Mouse (Mus musculus): ENCODE results near the gene Rnf213.

Gene Rnf213

GRCm38 (mm10) chr11:119438776-119439175 is 45.9 kb downstream of the Rnf213 start:
- DNase-seq = no peak

GRCm38 (mm10) chr11:119442199-119442598 is 49.3 kb downstream of the Rnf213 start:
- DNase-seq = no peak

- no peak for DNase-seq
Measured at GRCm38 (mm10) chr11:119443442-119443841, 50.5 kb downstream of the Rnf213 start.

GRCm38 (mm10) chr11:119456097-119456496 is 63.2 kb downstream of the Rnf213 start:
- no peak for DNase-seq

- no peak for DNase-seq
Measured at GRCm38 (mm10) chr11:119477876-119478275, 85.0 kb downstream of the Rnf213 start.

- DNase-seq = peak; percentile 100
Measured at GRCm38 (mm10) chr11:119490861-119491689, 98.2 kb downstream of the Rnf213 start, which contains the start of gene Endov. Gene Endov, plus strand, starts transcription at chr11:119491347.

- DNase-seq = no peak
Measured at GRCm38 (mm10) chr11:119491690-119492087, 98.8 kb downstream of the Rnf213 start.

- DNase-seq = no peak
Measured at GRCm38 (mm10) chr11:119492830-119493229, 99.9 kb downstream of the Rnf213 start.

GRCm38 (mm10) chr11:119493516-119493915 is 100.6 kb downstream of the Rnf213 start:
- DNase-seq = no peak

GRCm38 (mm10) chr11:119496147-119496546 is 103.2 kb downstream of the Rnf213 start:
- DNase-seq = no peak

GRCm38 (mm10) chr11:119497451-119497850 is 104.6 kb downstream of the Rnf213 start:
- no peak for DNase-seq

GRCm38 (mm10) chr11:119499297-119499696 is 106.4 kb downstream of the Rnf213 start:
- DNase-seq = no peak

GRCm38 (mm10) chr11:119500011-119500410 is 107.1 kb downstream of the Rnf213 start:
- no peak for DNase-seq

- DNase-seq = peak; percentile 70
Measured at GRCm38 (mm10) chr11:119503675-119504074, 110.8 kb downstream of the Rnf213 start.

- no peak for DNase-seq
Measured at GRCm38 (mm10) chr11:119506386-119506785, 113.5 kb downstream of the Rnf213 start.

GRCm38 (mm10) chr11:119507772-119508171 is 114.9 kb downstream of the Rnf213 start:
- no peak for DNase-seq

- DNase-seq = no peak
Measured at GRCm38 (mm10) chr11:119509165-119509776, 116.4 kb downstream of the Rnf213 start.

GRCm38 (mm10) chr11:119513038-119513659 is 120.2 kb downstream of the Rnf213 start:
- DNase-seq = no peak

- DNase-seq = no peak
Measured at GRCm38 (mm10) chr11:119514108-119514860, 121.4 kb downstream of the Rnf213 start.

- DNase-seq = peak; percentile 62
Measured at GRCm38 (mm10) chr11:119514967-119515636, 122.2 kb downstream of the Rnf213 start.

GRCm38 (mm10) chr11:119515823-119516676 is 123.2 kb downstream of the Rnf213 start:
- peak; percentile 67 for DNase-seq
